ENCODE assay signal across 29 mouse cellular contexts in genomic region chr2:30615869-30616268, GRCm38 (mm10). TPM values are rescaled to one million over a fixed set of nuclear protein-coding genes. Genes with fewer than 3 reads are reported as not detected.
DNase-seq lines count a peak whose midpoint lies in the region; ATAC-seq and TF ChIP-seq lines count a peak whose summit lies in the region.
"Had no signal": no experiment of that assay in that cellular context is flagged by ENCODE, and none has a peak within 500 bp of the region (broad histone marks: within the 10 kb centered on the region; RNA-seq: fewer than 3 reads in every experiment).

No protein-coding gene starts in this region.

- H3K9ac ChIP-seq in forebrain, embryonic 12.5 days = no peak overlapping the region
- H3K9ac ChIP-seq in hindbrain, embryonic 13.5 days = no peak overlapping the region
- no peak overlapping the region for H3K9ac ChIP-seq in midbrain, embryonic 12.5 days (replicated peaks)
- no peak overlapping the region for H3K9ac ChIP-seq in midbrain, embryonic 13.5 days (replicated peaks)
- no peak overlapping the region for H3K9ac ChIP-seq in midbrain, postnatal 0 days (replicated peaks; ENCODE audit: low read length, poor library complexity, severe bottlenecking)
- H3K9ac ChIP-seq: embryonic facial prominence, embryonic 15.5 days; heart, embryonic 12.5 days; hindbrain, embryonic 15.5 days; liver, embryonic 14.5 days; neural tube, embryonic 12.5 days had no signal

- peaks cover 5% of the 10 kb centered on the region; the same call in 1 of the 2 replicates for H3K9me3 ChIP-seq in forebrain, embryonic 10.5 days
- H3K9me3 ChIP-seq in forebrain, embryonic 12.5 days = no peaks in the 10 kb centered on the region
- 0 out of 2 replicates have a peak, but pooled peaks cover 6% of the 10 kb centered on the region for H3K9me3 ChIP-seq in hindbrain, embryonic 10.5 days
- no peaks in the 10 kb centered on the region for H3K9me3 ChIP-seq in hindbrain, embryonic 13.5 days
- H3K9me3 ChIP-seq in midbrain, embryonic 12.5 days = no peaks in the 10 kb centered on the region
- H3K9me3 ChIP-seq in midbrain, embryonic 13.5 days = no peaks in the 10 kb centered on the region; the same call in 1 of the 2 replicates
- H3K9me3 ChIP-seq in midbrain, postnatal 0 days (ENCODE audit: low read length) = no peaks in the 10 kb centered on the region
- H3K9me3 ChIP-seq: embryonic facial prominence, embryonic 15.5 days; heart, embryonic 12.5 days; hindbrain, embryonic 15.5 days; neural tube, embryonic 12.5 days had no signal

- no peak for TF ChIP-seq CTCF in midbrain, postnatal 0 days (IDR thresholded peaks at IDR 0.05)

- H3K4me3 ChIP-seq in forebrain, embryonic 10.5 days = no peak overlapping the region
- H3K4me3 ChIP-seq in forebrain, embryonic 12.5 days (replicated peaks) = no peak overlapping the region
- no peak overlapping the region for H3K4me3 ChIP-seq in hindbrain, embryonic 10.5 days
- H3K4me3 ChIP-seq in hindbrain, embryonic 13.5 days = no peak overlapping the region
- H3K4me3 ChIP-seq in midbrain, embryonic 12.5 days = no peak overlapping the region
- H3K4me3 ChIP-seq in midbrain, embryonic 13.5 days (replicated peaks) = no peak overlapping the region
- H3K4me3 ChIP-seq in midbrain, postnatal 0 days (ENCODE audit: low read depth, low read length) = no peak overlapping the region
- H3K4me3 ChIP-seq: embryonic facial prominence, embryonic 15.5 days; heart, embryonic 12.5 days; hindbrain, embryonic 15.5 days; layer of hippocampus, adult 2 months; left cerebral cortex, adult 2 months; myocyte; neural tube, embryonic 12.5 days had no signal

- 82% methylated on average over 2 of the region's 2 CpGs for WGBS in forebrain, embryonic 10.5 days
- 85% methylated on average over 2 of the region's 2 CpGs for WGBS in forebrain, embryonic 12.5 days
- 76% methylated on average over 2 of the region's 2 CpGs for WGBS in hindbrain, embryonic 10.5 days
- 100% methylated on average over 2 of the region's 2 CpGs for WGBS in hindbrain, embryonic 13.5 days
- WGBS in midbrain, embryonic 12.5 days = 95% methylated on average over 2 of the region's 2 CpGs
- 85% methylated on average over 2 of the region's 2 CpGs for WGBS in midbrain, embryonic 13.5 days
- WGBS in midbrain, postnatal 0 days = 91% methylated on average over 2 of the region's 2 CpGs

- H3K4me2 ChIP-seq in forebrain, embryonic 12.5 days = no peak overlapping the region
- H3K4me2 ChIP-seq in hindbrain, embryonic 13.5 days = no peak overlapping the region
- no peak overlapping the region for H3K4me2 ChIP-seq in midbrain, embryonic 12.5 days (replicated peaks)
- no peak overlapping the region for H3K4me2 ChIP-seq in midbrain, embryonic 13.5 days (replicated peaks)
- no peak overlapping the region for H3K4me2 ChIP-seq in midbrain, postnatal 0 days (ENCODE audit: low read depth, low read length, poor library complexity, severe bottlenecking)
- H3K4me2 ChIP-seq: embryonic facial prominence, embryonic 15.5 days; heart, embryonic 12.5 days; hindbrain, embryonic 15.5 days; neural tube, embryonic 12.5 days had no signal

- H3K36me3 ChIP-seq in forebrain, embryonic 10.5 days (replicated peaks) = no peaks in the 10 kb centered on the region
- H3K36me3 ChIP-seq in forebrain, embryonic 12.5 days (replicated peaks) = no peaks in the 10 kb centered on the region
- H3K36me3 ChIP-seq in hindbrain, embryonic 10.5 days = no peaks in the 10 kb centered on the region
- H3K36me3 ChIP-seq in hindbrain, embryonic 13.5 days = no peaks in the 10 kb centered on the region
- no peaks in the 10 kb centered on the region for H3K36me3 ChIP-seq in midbrain, embryonic 12.5 days
- H3K36me3 ChIP-seq in midbrain, embryonic 13.5 days = no peaks in the 10 kb centered on the region
- no peaks in the 10 kb centered on the region for H3K36me3 ChIP-seq in midbrain, postnatal 0 days (ENCODE audit: insufficient read depth, low read length)
- H3K36me3 ChIP-seq: embryonic facial prominence, embryonic 15.5 days; heart, embryonic 12.5 days; hindbrain, embryonic 15.5 days; neural tube, embryonic 12.5 days had no signal

- peaks cover 44% of the 10 kb centered on the region for H3K4me1 ChIP-seq in forebrain, embryonic 10.5 days
- peaks cover 30% of the 10 kb centered on the region for H3K4me1 ChIP-seq in forebrain, embryonic 12.5 days
- peaks cover 57% of the 10 kb centered on the region for H3K4me1 ChIP-seq in hindbrain, embryonic 10.5 days (replicated peaks)
- peaks cover 24% of the 10 kb centered on the region for H3K4me1 ChIP-seq in hindbrain, embryonic 13.5 days (replicated peaks)
- peaks cover 21% of the 10 kb centered on the region for H3K4me1 ChIP-seq in midbrain, embryonic 12.5 days
- peaks cover 24% of the 10 kb centered on the region for H3K4me1 ChIP-seq in midbrain, embryonic 13.5 days (replicated peaks)
- H3K4me1 ChIP-seq in midbrain, postnatal 0 days (ENCODE audit: insufficient read depth, low read length) = peaks cover 13% of the 10 kb centered on the region

- ATAC-seq in forebrain, embryonic 12.5 days (ENCODE audit: low FRiP score) = no peak
- no peak for ATAC-seq in hindbrain, embryonic 13.5 days (ENCODE audit: low FRiP score)
- ATAC-seq in midbrain, embryonic 12.5 days (ENCODE audit: low FRiP score, low read depth) = no peak
- ATAC-seq in midbrain, embryonic 13.5 days = no peak
- no peak for ATAC-seq in midbrain, postnatal 0 days (ENCODE audit: low FRiP score)
- ATAC-seq: activated CD4-positive, CD25-positive, alpha-beta regulatory T cell, adult 4 months; inflammation-experienced regulatory T-cells, adult 6 months had no signal

- peak overlapping the region; percentile 90 for H3K27ac ChIP-seq in forebrain, embryonic 10.5 days
- H3K27ac ChIP-seq in forebrain, embryonic 12.5 days = no peak overlapping the region
- H3K27ac ChIP-seq in hindbrain, embryonic 10.5 days = peak overlapping the region; percentile 90
- H3K27ac ChIP-seq in hindbrain, embryonic 13.5 days = no peak overlapping the region
- peak overlapping the region; percentile 20; the same call in 1 of the 2 replicates for H3K27ac ChIP-seq in midbrain, embryonic 12.5 days (replicated peaks)
- no peak overlapping the region for H3K27ac ChIP-seq in midbrain, embryonic 13.5 days
- 0 out of 2 replicates have a peak overlapping the region, but pooled peaks have one; percentile 6 for H3K27ac ChIP-seq in midbrain, postnatal 0 days (ENCODE audit: low read depth, low read length)
- H3K27ac ChIP-seq: embryonic facial prominence, embryonic 15.5 days; hindbrain, embryonic 15.5 days; layer of hippocampus, adult 2 months; left cerebral cortex, adult 2 months; liver, embryonic 14.5 days; macrophage; neural tube, embryonic 12.5 days had no signal

- DNase-seq in forebrain, embryonic 10.5 days (ENCODE audit: extremely low spot score, low spot score) = no peak
- no peak for DNase-seq in hindbrain, embryonic 10.5 days (ENCODE audit: low spot score)
- no peak for DNase-seq in midbrain, postnatal 0 days (ENCODE audit: low spot score)
- no peak for DNase-seq in spleen, postnatal 10 days (ENCODE audit: low spot score in 2 of 2)
- DNase-seq: adrenal gland, adult 2 months; adrenal gland, postnatal 36 days; cerebellum, adult 18-20 months; cerebellum, postnatal 14 days; gastrocnemius, postnatal 10 days; heart, postnatal 4 days; kidney, adult 11 months; kidney, postnatal 36 days; liver; right cerebral cortex, adult 18-20 months had no signal

- peaks cover 4% of the 10 kb centered on the region; the same call in 1 of the 2 replicates for H3K27me3 ChIP-seq in forebrain, embryonic 10.5 days (ENCODE audit: poor library complexity, severe bottlenecking)
- H3K27me3 ChIP-seq in forebrain, embryonic 12.5 days = no peaks in the 10 kb centered on the region
- H3K27me3 ChIP-seq in hindbrain, embryonic 10.5 days (ENCODE audit: insufficient read depth, poor library complexity, severe bottlenecking) = no peaks in the 10 kb centered on the region
- no peaks in the 10 kb centered on the region for H3K27me3 ChIP-seq in hindbrain, embryonic 13.5 days
- no peaks in the 10 kb centered on the region for H3K27me3 ChIP-seq in midbrain, embryonic 12.5 days
- no peaks in the 10 kb centered on the region for H3K27me3 ChIP-seq in midbrain, embryonic 13.5 days
- H3K27me3 ChIP-seq in midbrain, postnatal 0 days (ENCODE audit: insufficient read depth, low read length) = no peaks in the 10 kb centered on the region
- H3K27me3 ChIP-seq: embryonic facial prominence, embryonic 15.5 days; heart, embryonic 12.5 days; hindbrain, embryonic 15.5 days; neural tube, embryonic 12.5 days had no signal

RNA-seq across cellular contexts. Expression of gene Cstad, which starts 21.0 kb away (rescaled TPM):
- 0.35 TPM in 1 of 2 replicates, not detected in the other for polyA plus RNA-seq in forebrain, embryonic 10.5 days (2016; fragmentation: Nextera tagmentation; extraction: Ambion mirVana)
- 0.47 and 0.67 TPM in 2 replicates for polyA plus RNA-seq in forebrain, embryonic 12.5 days (2016; fragmentation: Nextera tagmentation; extraction: Ambion mirVana)
- polyA plus RNA-seq in hindbrain, embryonic 10.5 days (2016; fragmentation: Nextera tagmentation; extraction: Ambion mirVana) = 0.33 and 0.47 TPM in 2 replicates
- 0.77 and 0.83 TPM in 2 replicates for polyA plus RNA-seq in hindbrain, embryonic 13.5 days (2015; fragmentation: Nextera tagmentation; extraction: Ambion mirVana)
- polyA plus RNA-seq in midbrain, embryonic 12.5 days (2016; fragmentation: Nextera tagmentation; extraction: Ambion mirVana) = 0.68 and 0.77 TPM in 2 replicates
- 0.27 and 0.43 TPM in 2 replicates for polyA plus RNA-seq in midbrain, embryonic 13.5 days (2015; fragmentation: Nextera tagmentation; extraction: Ambion mirVana)
- 0.55 and 2.2 TPM in 2 replicates for total RNA-seq in midbrain, postnatal 0 days (2014; rRNA removed)
- 0.64 and 0.70 TPM in 2 replicates for polyA plus RNA-seq in midbrain, postnatal 0 days (2015; fragmentation: Nextera tagmentation; extraction: Ambion mirVana)

Comparison
In these comparisons a context has a peak if more than half of its experiments do, and no peak if none do; other contexts are left out.
1. H3K27ac ChIP-seq: peak in forebrain, embryonic 10.5 days (single experiment), hindbrain, embryonic 10.5 days (single experiment), midbrain, embryonic 12.5 days (single experiment) and midbrain, postnatal 0 days (single experiment); none in forebrain, embryonic 12.5 days (single experiment), hindbrain, embryonic 13.5 days (single experiment) and midbrain, embryonic 13.5 days (single experiment).